Mouse (Mus musculus) MEL (cell line): ENCODE data around the gene Rcsd1.

Experiments
- CTCF ChIP-seq, 3 experiments: IDR thresholded peaks in 2 of 3; conservative IDR thresholded peaks in 1 of 3; 2 replicates each; pipeline ENCODE4 v1.5.1; 2011 to 2012; ENCODE audit warnings: low read length in 3 of 3, low read depth in 2 of 3, mild to moderate bottlenecking in 2 of 3, improper control_type of control experiment in 1 of 3, inconsistent platforms in 1 of 3, mixed read lengths in 1 of 3, moderate library complexity in 1 of 3; ENCODE audit not compliant: control insufficient read depth in 1 of 3, insufficient read depth in 1 of 3, poor library complexity in 1 of 3, severe bottlenecking in 1 of 3
- EP300 ChIP-seq, 2 experiments: IDR thresholded peaks; 2 replicates each; pipeline ENCODE4 v1.6.1; 2011; ENCODE audit warnings: improper control_type of control experiment in 2 of 2, low read length in 2 of 2, low read depth in 1 of 2, mild to moderate bottlenecking in 1 of 2
- ETS1 ChIP-seq: IDR thresholded peaks from 2 replicates; pipeline ENCODE4 v1.6.1; 2012; ENCODE audit warnings: low read depth, mild to moderate bottlenecking, inconsistent platforms, low read length, improper control_type of control experiment, moderate library complexity
- MAZ ChIP-seq: IDR thresholded peaks from 2 replicates; pipeline ENCODE4 v1.6.1; 2012; ENCODE audit warnings: low read depth, mild to moderate bottlenecking, inconsistent platforms, low read length, improper control_type of control experiment
- SMC3 ChIP-seq: IDR thresholded peaks from 2 replicates; pipeline ENCODE4 v1.6.1; 2011; ENCODE audit warnings: low read depth, low read length, improper control_type of control experiment

DNA sequence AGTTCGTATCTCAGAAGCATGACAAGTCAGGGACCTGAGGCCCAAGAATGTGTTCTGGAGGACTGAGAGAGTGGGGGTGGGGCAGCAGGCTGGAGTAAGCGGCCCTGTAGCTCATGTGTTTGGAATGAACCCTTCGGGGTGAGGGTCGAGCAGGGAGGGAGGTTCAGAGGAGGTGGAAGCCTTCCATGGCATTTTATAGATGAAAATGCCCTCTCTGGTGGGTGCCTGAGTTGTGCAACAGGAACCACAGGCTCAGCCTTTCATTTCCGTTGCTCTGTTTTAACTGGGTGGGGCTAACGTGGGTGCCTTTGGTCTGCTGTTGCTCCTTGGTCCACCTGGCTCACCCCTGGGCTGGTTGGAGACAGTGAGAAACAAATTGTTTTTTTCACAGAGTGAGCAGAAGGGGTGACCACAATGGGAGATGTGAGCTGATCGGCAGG, 9.2 kb downstream of the Rcsd1 start:
- TF ChIP-seq EP300 (IDR thresholded peaks at IDR 0.05; ENCODE audit: low read depth in 1 of 2, low read length in 2 of 2) (no peak), SMC3 (no peak), MAZ (no peak), CTCF (IDR thresholded peaks at IDR 0.05 in 2 of 3, conservative IDR thresholded peaks at IDR 0.05 in 1 of 3; ENCODE audit: control insufficient read depth in 1 of 3, insufficient read depth in 1 of 3, low read depth in 2 of 3, low read length in 3 of 3, poor library complexity in 1 of 3, severe bottlenecking in 1 of 3) (no peak), ETS1 (no peak)
